Mouse (Mus musculus) spleen, adult 2 months (tissue): ENCODE data around the gene Abhd8. TPM values are rescaled to one million over a fixed set of nuclear protein-coding genes. Genes with fewer than 3 reads are reported as not detected.
A peak's percentile ranks its signal among the peaks of the same experiment; 100 is the strongest.
"Not testable (repeated sequence)": the region's sequence is repeated elsewhere in the genome, so short reads cannot be mapped to it uniquely, and the experiment has no call there.

ENCODE experiments used
- DNase-seq, 2 experiments: peaks; one replicate each; pipeline versions ENCODE4 v3.0.0 to v3.0.0-alpha.2; 2012 to 2021; ENCODE audit warnings: low spot score in 2 of 2, low read depth in 1 of 2
- H3K27ac ChIP-seq: fragments of 200-500 bp; 2 replicates; pipeline ENCODE4 v1.5.1; 2012; ENCODE audit warnings: low read length, inconsistent platforms; ENCODE audit not compliant: insufficient read depth
- H3K27me3 ChIP-seq: fragments of 200-500 bp; 2 replicates; pipeline ENCODE4 v1.6.1; 2012; ENCODE audit warnings: mild to moderate bottlenecking, moderate library complexity, low read length, inconsistent platforms; ENCODE audit not compliant: control insufficient read depth, insufficient read depth
- H3K36me3 ChIP-seq: fragments of 200-500 bp; 2 replicates; pipeline ENCODE4 v1.6.1; 2012; ENCODE audit warnings: mild to moderate bottlenecking, low read length, inconsistent platforms; ENCODE audit not compliant: control insufficient read depth, insufficient read depth
- H3K4me1 ChIP-seq: fragments of 200-500 bp; 2 replicates; pipeline ENCODE4 v1.6.1; 2011; ENCODE audit warnings: inconsistent platforms; ENCODE audit not compliant: control insufficient read depth, insufficient read depth, insufficient read length
- H3K4me3 ChIP-seq: fragments of 200-500 bp; 2 replicates; pipeline ENCODE4 v1.5.1; 2011; ENCODE audit warnings: mild to moderate bottlenecking, inconsistent platforms; ENCODE audit not compliant: insufficient read depth, insufficient read length; ENCODE audit errors: extremely low read depth
- CTCF ChIP-seq: fragments of 200-500 bp; IDR thresholded peaks from 2 replicates; pipeline ENCODE4 v1.5.1; 2011; ENCODE audit warnings: mild to moderate bottlenecking, inconsistent platforms; ENCODE audit not compliant: insufficient read depth, insufficient read length, insufficient replicate concordance; ENCODE audit errors: extremely low read depth
- POLR2A ChIP-seq: fragments of 200-500 bp; IDR thresholded peaks from 2 replicates; pipeline ENCODE4 v1.6.1; 2011; ENCODE audit warnings: low read depth, low read length, inconsistent platforms
- WGBS: fragments of 180-500 bp; shearing (Covaris S2); methylation state at CpG from one replicate; pipeline ENCODE4 v1.1.7; 2018; 5-methylcytosine and 5-hydroxymethylcytosine counted together
- polyA plus RNA-seq: library from polyadenylated mRNA; depleted of rRNA; stranded (reverse); fragments of >200 nt; gene quantifications from 2 replicates; pipeline ENCODE4 v1.2.3, GENCODE M21; 2012

Abhd8 gene
- polyA plus RNA-seq, 1 experiment, result 55.1 TPM

DNA sequence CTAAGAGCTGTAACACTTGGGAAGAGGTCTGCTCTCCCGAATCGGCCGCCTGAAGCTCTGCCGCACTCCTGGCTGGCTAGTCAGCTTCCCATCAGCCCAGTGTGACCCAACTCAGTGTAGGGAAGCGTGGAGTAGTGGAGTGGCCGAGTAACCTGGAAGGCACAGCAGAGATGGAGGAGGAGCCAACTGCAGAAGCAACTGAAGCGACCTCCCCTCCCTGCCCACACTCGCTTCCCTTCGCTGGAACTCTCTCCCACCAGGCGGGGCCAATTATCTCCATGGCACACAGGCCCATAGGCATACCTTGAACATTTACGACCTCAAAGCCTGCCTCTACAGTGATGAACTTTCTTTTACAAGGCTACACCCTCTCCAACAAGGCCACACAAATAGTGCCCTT is 11.7 kb downstream of the Abhd8 start:
- no peak for TF ChIP-seq POLR2A
- no peak for TF ChIP-seq CTCF
- H3K27ac ChIP-seq, result no peak overlapping the region
- H3K36me3 ChIP-seq, result no peaks in the 10 kb centered on the region
- H3K4me1 ChIP-seq, result no peaks in the 10 kb centered on the region
- no peak overlapping the region for H3K4me3 ChIP-seq
- no peak for DNase-seq
- no peaks in the 10 kb centered on the region for H3K27me3 ChIP-seq
- 69% methylated on average over 11 of the region's 11 CpGs for WGBS

DNA sequence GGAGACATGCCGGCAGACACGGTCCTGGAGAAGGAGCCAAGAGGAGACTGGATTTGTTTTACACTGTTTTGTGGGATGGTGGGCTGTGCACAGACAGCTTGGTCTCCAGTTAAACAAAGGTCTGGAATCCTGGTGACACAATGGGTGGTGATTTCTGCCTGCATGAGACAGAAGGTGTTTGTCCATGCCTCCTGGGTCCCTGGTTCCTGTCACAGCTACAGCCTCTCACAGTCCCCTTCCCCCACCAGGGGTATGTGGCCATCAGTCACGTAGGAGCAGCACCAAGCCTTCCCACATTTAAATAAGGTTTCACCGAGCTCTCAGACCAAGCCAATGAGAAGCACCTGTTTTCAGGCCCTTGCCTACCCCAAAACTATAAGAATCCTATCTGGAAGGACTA is 12.1 kb downstream of the Abhd8 start:
- 86% methylated on average over 4 of the region's 4 CpGs for WGBS
- Histone ChIP-seq H3K4me3 (no peak overlapping the region), H3K27me3 (no peaks in the 10 kb centered on the region), H3K27ac (no peak overlapping the region), H3K36me3 (no peaks in the 10 kb centered on the region), H3K4me1 (no peaks in the 10 kb centered on the region)
- DNase-seq, result no peak
- no peak for TF ChIP-seq POLR2A
- TF ChIP-seq CTCF, result no peak

DNA sequence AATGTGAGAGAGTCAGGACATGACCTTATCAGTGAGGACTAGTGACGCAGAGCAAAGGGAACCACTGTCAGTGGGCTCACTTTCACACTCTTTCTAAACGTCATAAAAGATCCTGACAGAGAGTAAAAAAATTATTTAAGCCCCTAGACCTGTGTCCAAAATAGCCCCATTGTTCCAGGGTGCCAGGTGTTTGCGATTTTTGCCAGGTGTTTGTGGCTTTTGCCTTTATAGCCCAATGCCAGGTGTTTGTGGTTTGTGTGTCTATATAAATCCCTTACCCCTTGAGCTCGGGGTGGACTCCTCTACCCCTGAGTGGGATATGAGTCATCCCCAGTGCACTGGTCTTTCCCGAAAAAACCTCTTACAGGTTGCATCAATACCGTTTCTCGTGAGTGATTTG is 18.4 kb downstream of the Abhd8 start:
- Histone ChIP-seq H3K4me3 (no peak overlapping the region), H3K36me3 (no peaks in the 10 kb centered on the region), H3K27me3 (no peaks in the 10 kb centered on the region), H3K27ac (no peak overlapping the region), H3K4me1 (no peaks in the 10 kb centered on the region)
- DNase-seq, result no peak
- 46% methylated on average over 7 of the region's 7 CpGs for WGBS
- no peak for TF ChIP-seq CTCF
- TF ChIP-seq POLR2A, result no peak

DNA sequence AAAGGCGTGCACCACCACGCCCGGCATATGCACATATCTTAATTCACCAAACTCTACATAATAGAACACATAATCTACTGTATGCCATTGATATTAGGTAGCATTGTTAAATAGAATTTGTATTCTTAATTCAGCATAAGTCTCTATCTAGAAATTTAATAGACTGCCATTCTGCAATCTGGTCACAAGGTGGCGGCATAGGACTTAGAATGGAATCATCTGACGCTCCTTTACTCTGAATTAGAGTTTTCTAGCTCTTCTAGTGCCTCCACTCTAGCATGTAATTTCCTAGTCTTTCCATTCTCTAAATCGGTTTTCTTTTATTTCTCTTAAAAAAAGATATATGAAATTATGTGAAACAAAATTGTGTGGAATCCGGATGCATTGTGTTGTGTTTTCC is 22.1 kb downstream of the Abhd8 start:
- TF ChIP-seq CTCF, result peak; percentile 17; the same call in 1 of the 2 replicates
- no peak for TF ChIP-seq POLR2A
- Histone ChIP-seq H3K27me3 (no peaks in the 10 kb centered on the region), H3K36me3 (no peaks in the 10 kb centered on the region), H3K4me3 (no peak overlapping the region), H3K4me1 (no peaks in the 10 kb centered on the region), H3K27ac (no peak overlapping the region)
- peak; percentile 30 to 55 for DNase-seq
- WGBS, result under 1% methylated on average over 7 of the region's 7 CpGs

DNA sequence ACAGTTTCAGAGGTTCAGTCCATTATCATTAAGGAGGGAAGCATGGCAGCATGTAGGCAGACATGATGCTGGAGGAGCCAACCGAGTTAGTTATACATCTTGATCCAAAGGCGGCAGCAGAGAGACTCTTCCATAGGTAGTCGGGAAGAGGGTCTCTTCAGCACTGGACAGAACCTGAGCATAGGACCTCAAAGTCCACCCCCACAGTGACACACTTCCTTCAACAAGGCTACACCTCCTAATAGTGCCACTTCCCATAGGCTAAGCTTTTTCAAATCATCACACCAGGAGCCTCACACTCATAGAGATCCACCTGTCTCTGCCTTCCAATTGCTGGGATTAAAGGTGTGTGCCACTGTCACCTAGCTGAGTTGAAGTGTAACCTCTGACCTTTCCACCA is 26.4 kb downstream of the Abhd8 start:
- no peak for DNase-seq
- WGBS, result 51% methylated on average over 3 of the region's 3 CpGs
- Histone ChIP-seq H3K27ac (no peak overlapping the region), H3K36me3 (no peaks in the 10 kb centered on the region), H3K27me3 (no peaks in the 10 kb centered on the region), H3K4me1 (no peaks in the 10 kb centered on the region), H3K4me3 (no peak overlapping the region)
- TF ChIP-seq CTCF (no peak), POLR2A (no peak)

DNA sequence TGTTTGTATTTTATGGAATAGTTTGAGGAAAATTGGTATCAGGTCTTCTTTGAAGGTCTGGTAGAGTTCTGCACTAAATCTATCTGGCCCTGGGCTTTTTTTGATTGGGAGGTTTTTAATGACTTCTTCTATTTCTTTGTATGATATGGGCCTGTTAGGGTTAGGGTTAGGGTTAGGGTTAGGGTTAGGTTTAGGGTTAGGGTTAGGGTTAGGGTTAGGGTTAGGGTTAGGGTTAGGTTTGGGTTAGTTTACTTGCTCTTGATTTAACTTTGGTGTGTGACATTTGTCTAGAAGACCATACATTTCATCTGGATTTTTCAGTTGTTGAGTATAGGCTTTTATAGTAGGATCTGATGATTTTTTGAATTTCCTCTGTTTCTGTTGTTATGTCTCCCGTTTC is 30.5 kb downstream of the Abhd8 start:
- not testable (repeated sequence) for H3K27ac ChIP-seq, H3K4me1 ChIP-seq, H3K27me3 ChIP-seq, DNase-seq, H3K4me3 ChIP-seq, H3K36me3 ChIP-seq
- 77% methylated on average over 1 of the region's 1 CpGs for WGBS

DNA sequence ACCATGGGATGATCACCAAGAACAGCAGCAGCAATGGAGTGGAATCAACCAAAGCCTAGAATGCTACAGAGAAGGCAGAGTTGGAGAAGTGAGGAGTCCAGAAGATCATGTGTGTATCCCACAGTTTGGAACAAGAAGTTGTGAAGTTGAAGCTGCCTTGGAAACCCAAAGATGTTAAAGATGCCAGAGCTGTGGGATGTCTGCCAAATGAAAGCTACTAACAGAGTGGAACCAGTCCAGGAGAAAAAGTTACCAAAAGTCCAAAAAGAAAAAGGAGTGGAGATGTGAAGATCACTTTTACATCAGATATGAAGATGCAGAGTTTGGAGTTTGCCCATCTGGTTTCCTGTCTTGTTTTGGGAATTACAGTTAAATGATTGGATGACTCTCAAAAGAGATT is 41.3 kb downstream of the Abhd8 start:
- H3K27me3 ChIP-seq, result no peaks in the 10 kb centered on the region
- no peaks in the 10 kb centered on the region for H3K36me3 ChIP-seq
- no peaks in the 10 kb centered on the region for H3K4me1 ChIP-seq
- no peak overlapping the region for H3K27ac ChIP-seq
- DNase-seq, result no peak
- no peak for TF ChIP-seq POLR2A
- no peak for TF ChIP-seq CTCF
- H3K4me3 ChIP-seq, result no peak overlapping the region

DNA sequence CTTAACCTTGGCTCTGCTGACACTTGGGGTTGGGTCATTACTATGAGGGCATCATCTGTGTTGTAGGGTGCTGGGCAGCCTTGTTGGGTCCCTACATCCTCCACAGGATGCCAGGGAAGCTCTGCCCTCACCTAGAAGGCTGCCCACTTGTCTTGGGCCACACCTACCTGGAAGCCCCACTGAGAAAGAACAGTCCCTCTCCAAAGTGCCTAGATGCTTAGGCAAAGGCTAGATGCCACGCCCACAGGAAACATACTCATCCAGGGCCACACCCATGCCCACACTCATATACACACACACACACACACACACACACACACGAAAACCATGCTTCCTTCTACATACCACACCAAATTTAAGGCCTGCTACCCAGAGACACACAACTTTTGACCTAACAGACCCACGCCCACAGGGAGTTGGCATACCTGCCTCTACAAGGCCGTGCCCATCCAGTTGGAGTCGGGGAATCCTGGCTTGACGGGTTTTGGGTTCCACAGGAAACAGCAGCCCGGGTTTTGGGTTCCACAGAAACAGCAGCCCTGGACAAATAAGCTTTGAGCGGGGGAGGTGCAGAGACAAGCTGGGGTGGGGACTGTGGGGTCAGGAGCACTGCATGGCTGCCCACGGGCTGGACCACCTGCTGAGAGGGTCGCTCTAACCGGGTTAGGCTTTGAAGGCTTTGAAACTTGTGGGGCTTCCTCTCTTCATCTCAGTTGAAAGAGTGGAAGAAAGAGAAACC is 51.8 kb downstream of the Abhd8 start:
- peaks cover 4% of the 10 kb centered on the region for H3K4me1 ChIP-seq
- WGBS, result 44% methylated on average over 11 of the region's 11 CpGs
- TF ChIP-seq POLR2A (no peak), CTCF (no peak)
- no peak overlapping the region for H3K4me3 ChIP-seq
- no peak for DNase-seq
- no peaks in the 10 kb centered on the region for H3K36me3 ChIP-seq
- no peak overlapping the region for H3K27ac ChIP-seq
- H3K27me3 ChIP-seq, result no peaks in the 10 kb centered on the region
